Mouse (Mus musculus) embryonic fibroblast, embryonic 13.5 days (primary cell): ENCODE measurements around the gene Gm20696.

ENCODE experiments used
- CTCF ChIP-seq: IDR thresholded peaks from 2 replicates; pipeline ENCODE4 v1.5.1; 2011; ENCODE audit warnings: mild to moderate bottlenecking, control low read depth, low read length, moderate library complexity, borderline replicate concordance; ENCODE audit not compliant: insufficient read depth
- POLR2A ChIP-seq: IDR thresholded peaks from 2 replicates; pipeline ENCODE4 v1.6.1; 2011; ENCODE audit warnings: low read depth, mild to moderate bottlenecking, control low read depth, low read length, moderate library complexity

DNA sequence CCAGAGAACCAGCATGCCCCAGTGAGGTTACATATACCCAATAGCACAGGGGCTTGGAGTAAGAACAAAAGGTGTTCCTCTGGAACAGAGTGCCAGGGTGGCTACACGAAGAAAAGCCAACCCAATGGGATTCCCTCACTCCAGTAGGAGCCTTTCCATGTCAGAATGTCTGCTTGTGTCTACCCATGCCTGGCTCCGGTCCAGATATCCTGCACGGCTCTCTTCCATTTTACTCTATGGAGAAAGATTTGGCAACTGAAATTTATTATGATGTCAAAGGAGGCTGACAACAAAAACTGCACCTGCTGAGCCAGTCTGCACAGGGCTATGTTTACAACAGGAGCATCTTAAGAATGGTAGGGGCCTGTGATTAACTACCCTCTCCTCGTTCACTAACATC, 377.4 kb downstream of the Gm20696 start:
- TF ChIP-seq CTCF (no peak), POLR2A (no peak)
